Mouse (Mus musculus): Measurements from ENCODE around the gene Sugct. TPM values are rescaled to one million over a fixed set of nuclear protein-coding genes. Genes with fewer than 3 reads are reported as not detected.

The Sugct gene
- polyA plus RNA-seq, 1 experiment from 2014 or later = 14.0 TPM

DNA sequence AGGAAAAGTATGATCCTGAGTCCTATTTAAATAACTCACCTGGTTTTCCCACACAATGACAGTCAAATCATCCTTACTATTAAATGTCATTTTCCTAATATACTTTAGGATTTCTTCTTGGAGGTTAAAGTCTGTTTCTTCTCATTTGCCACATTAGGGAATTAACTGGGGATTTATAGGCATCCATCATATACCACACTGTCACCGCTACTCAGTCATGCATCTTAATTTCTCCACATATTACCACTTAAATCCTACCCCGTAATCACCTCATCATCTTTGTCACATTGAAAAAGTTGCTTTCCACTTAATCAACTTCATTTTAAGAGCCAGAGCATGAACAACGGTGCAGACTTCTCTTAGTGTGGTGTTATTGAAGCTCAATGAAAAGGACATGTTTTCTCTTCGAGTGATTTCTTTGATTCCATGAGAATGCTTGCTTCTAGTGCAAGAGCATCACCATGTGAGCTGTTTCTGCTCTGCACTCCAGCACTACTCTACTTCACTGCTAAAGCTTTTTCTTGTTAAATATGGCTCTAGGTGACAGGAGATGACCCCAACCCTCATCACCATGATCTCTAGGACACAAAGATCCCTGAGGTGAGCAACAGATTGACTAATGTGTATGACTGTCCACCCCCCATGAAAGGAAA is 730.4 kb downstream of the Sugct start:
- TF ChIP-seq EP300 (IDR thresholded peaks at IDR 0.05; ENCODE audit: low read depth) (no peak), CTCF (IDR thresholded peaks at IDR 0.05; ENCODE audit: low read depth) (no peak)
- Histone ChIP-seq H3K4me1 (ENCODE audit: insufficient read depth) (no peaks in the 10 kb centered on the region), H3K9ac (replicated peaks) (no peak overlapping the region), H3K9me3 (ENCODE audit: low read length) (no peaks in the 10 kb centered on the region), H3K36me3 (replicated peaks; ENCODE audit: insufficient read depth, low read length) (no peaks in the 10 kb centered on the region), H3K27ac (ENCODE audit: low read depth) (no peak overlapping the region), H3K27me3 (ENCODE audit: insufficient read depth, low read length) (no peaks in the 10 kb centered on the region), H3K4me3 (ENCODE audit: low read depth, low read length) (no peak overlapping the region), H3K4me2 (ENCODE audit: low read depth, low read length) (no peak overlapping the region)
- ATAC-seq (no peak), DNase-seq (no peak)
- 79% methylated on average over 4 of the region's 4 CpGs for WGBS (ENCODE audit: insufficient replicate concordance)

DNA sequence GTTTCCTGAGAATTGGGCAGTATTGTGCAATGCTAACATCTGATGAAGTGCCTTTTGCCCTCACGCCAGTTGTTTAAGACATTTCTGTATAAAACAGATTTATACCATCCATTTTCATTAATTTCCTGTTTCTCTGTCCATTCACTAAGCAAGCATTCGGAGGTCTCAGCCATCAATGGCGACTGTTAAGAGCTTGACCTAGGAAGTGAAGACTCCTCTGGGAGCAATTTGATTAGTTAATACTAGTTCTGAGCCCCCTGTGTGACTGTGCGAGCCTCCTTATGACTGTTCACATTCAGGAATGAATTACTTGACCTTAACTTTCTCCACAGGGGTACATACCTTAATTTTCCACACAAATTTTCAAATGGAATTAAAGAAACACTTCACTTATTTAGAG is 743.3 kb downstream of the Sugct start:
- Histone ChIP-seq H3K27ac (ENCODE audit: low read depth) (no peak overlapping the region), H3K27me3 (ENCODE audit: insufficient read depth, low read length) (no peaks in the 10 kb centered on the region), H3K36me3 (replicated peaks; ENCODE audit: insufficient read depth, low read length) (no peaks in the 10 kb centered on the region), H3K9me3 (ENCODE audit: low read length) (no peaks in the 10 kb centered on the region), H3K9ac (replicated peaks) (no peak overlapping the region), H3K4me1 (ENCODE audit: insufficient read depth) (no peaks in the 10 kb centered on the region), H3K4me2 (ENCODE audit: low read depth, low read length) (no peak overlapping the region), H3K4me3 (ENCODE audit: low read depth, low read length) (no peak overlapping the region)
- ATAC-seq (no peak), DNase-seq (no peak)
- 68% methylated on average over 4 of the region's 4 CpGs for WGBS (ENCODE audit: insufficient replicate concordance)
- TF ChIP-seq CTCF (IDR thresholded peaks at IDR 0.05; ENCODE audit: low read depth) = no peak
- TF ChIP-seq EP300 (IDR thresholded peaks at IDR 0.05; ENCODE audit: low read depth) = no peak

DNA sequence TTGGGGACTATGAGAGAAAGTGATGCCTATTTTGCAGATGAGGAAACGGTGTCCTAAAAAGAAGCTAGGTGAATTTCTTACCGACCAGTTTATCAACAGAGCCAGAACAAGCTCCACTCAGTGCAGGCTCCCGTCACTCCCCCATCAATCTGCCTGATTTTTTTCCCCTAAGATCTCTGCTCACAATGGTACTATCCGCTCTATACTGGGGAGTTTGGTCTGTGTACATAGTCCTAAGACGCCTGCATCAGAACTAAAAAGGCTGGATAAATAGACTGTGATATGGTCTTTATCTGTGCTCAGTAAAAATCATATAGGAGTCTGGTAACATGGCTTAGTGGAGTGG is 755.9 kb downstream of the Sugct start:
- ATAC-seq = no peak
- H3K4me2 ChIP-seq (ENCODE audit: low read depth, low read length) = no peak overlapping the region
- H3K27me3 ChIP-seq (ENCODE audit: insufficient read depth, low read length) = no peaks in the 10 kb centered on the region
- no peak for DNase-seq
- TF ChIP-seq EP300 (IDR thresholded peaks at IDR 0.05; ENCODE audit: low read depth) = no peak
- no peak overlapping the region for H3K9ac ChIP-seq (replicated peaks)
- no peaks in the 10 kb centered on the region for H3K4me1 ChIP-seq (ENCODE audit: insufficient read depth)
- H3K9me3 ChIP-seq (ENCODE audit: low read length) = no peaks in the 10 kb centered on the region
- WGBS (ENCODE audit: insufficient replicate concordance) = 83% methylated on average over 5 of the region's 5 CpGs
- no peak overlapping the region for H3K4me3 ChIP-seq (ENCODE audit: low read depth, low read length)
- H3K36me3 ChIP-seq (replicated peaks; ENCODE audit: insufficient read depth, low read length) = no peaks in the 10 kb centered on the region
- no peak overlapping the region for H3K27ac ChIP-seq (ENCODE audit: low read depth)

DNA sequence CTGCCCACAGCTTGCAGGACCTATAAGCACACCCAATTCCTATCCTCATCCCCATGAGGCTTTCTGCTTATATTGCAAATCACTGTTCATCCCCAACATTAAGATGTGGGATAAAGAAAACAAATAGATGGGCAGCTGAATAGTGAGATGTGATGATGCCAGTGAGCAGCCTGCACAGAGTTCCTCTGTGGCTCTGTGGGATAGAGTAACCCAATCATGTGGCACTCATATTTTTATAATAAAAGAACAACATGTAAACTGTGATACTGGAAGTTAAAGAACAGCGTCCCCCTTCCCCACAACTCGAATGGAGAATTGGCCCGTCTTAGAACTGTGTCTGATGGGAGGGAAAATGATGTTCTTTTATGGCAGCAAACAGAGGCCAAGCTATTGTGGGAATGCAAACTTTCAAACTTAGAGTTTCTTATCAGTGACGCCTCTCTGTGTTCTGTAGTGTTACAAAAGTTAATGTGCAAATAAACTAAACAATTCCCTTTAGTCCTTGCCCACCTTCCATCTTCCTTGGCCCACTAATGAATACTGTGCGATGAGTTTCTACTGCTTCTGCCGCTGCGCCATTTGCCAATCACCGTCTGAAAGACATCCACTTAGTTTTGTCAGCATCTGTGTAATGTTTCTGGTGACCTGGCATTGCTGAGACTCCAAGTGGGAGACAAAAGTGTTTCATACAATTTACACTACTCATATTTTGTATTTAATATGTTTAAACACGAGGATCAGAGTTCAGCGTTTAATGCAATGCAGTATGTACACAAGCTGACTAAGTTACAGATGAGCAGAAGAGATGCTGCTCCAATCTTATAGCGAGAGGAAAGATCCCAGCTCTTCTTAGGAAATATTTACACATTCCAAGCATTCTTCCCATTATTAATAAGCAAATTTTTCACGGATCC is 756.5 kb downstream of the Sugct start:
- TF ChIP-seq EP300 (IDR thresholded peaks at IDR 0.05; ENCODE audit: low read depth) (no peak), CTCF (IDR thresholded peaks at IDR 0.05; ENCODE audit: low read depth) (no peak)
- Histone ChIP-seq H3K9me3 (ENCODE audit: low read length) (no peaks in the 10 kb centered on the region), H3K4me1 (ENCODE audit: insufficient read depth) (no peaks in the 10 kb centered on the region), H3K27ac (ENCODE audit: low read depth) (no peak overlapping the region), H3K36me3 (replicated peaks; ENCODE audit: insufficient read depth, low read length) (no peaks in the 10 kb centered on the region), H3K27me3 (ENCODE audit: insufficient read depth, low read length) (no peaks in the 10 kb centered on the region), H3K4me3 (ENCODE audit: low read depth, low read length) (no peak overlapping the region), H3K9ac (replicated peaks) (no peak overlapping the region), H3K4me2 (ENCODE audit: low read depth, low read length) (no peak overlapping the region)
- WGBS (ENCODE audit: insufficient replicate concordance) = 79% methylated on average over 12 of the region's 12 CpGs
- no peak for DNase-seq
- ATAC-seq = no peak

- H3K9me3 ChIP-seq (ENCODE audit: low read length) = no peaks in the 10 kb centered on the region
- no peak overlapping the region for H3K4me2 ChIP-seq (ENCODE audit: low read depth, low read length)
- H3K27ac ChIP-seq (ENCODE audit: low read depth) = no peak overlapping the region
- no peaks in the 10 kb centered on the region for H3K27me3 ChIP-seq (ENCODE audit: insufficient read depth, low read length)
- DNase-seq (no peak), ATAC-seq (no peak)
- H3K4me1 ChIP-seq (ENCODE audit: insufficient read depth) = no peaks in the 10 kb centered on the region
- TF ChIP-seq EP300 (IDR thresholded peaks at IDR 0.05; ENCODE audit: low read depth) (no peak), CTCF (IDR thresholded peaks at IDR 0.05; ENCODE audit: low read depth) (no peak)
- H3K9ac ChIP-seq (replicated peaks) = no peak overlapping the region
- H3K4me3 ChIP-seq (ENCODE audit: low read depth, low read length) = no peak overlapping the region
- 58% methylated on average over 11 of the region's 11 CpGs for WGBS (ENCODE audit: insufficient replicate concordance)
- H3K36me3 ChIP-seq (replicated peaks; ENCODE audit: insufficient read depth, low read length) = no peaks in the 10 kb centered on the region
These were observed 757.7 kb downstream of the Sugct start for GRCm38 (mm10) chr13:16937422-16938202.

DNA sequence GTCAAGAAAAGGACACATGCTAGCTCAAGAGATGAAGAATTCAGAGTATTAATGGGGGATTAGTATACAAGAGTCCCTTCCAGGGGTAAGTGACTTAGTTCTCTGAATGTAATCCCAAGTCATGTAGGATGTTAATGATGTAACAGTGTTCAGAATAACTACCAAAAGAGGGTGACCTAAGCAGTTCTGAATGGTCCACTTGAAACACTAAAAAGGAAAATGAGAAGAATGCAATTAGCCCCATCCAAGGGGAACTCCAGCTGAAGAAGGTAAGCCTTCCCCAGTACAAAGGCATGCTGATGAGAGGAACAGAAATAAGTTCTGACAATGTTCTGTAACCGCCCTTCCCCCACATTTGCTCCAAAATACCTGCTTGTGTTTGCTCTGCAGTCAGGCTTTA is 760.3 kb downstream of the Sugct start:
- WGBS (ENCODE audit: insufficient replicate concordance) = 75% methylated on average over 1 of the region's 1 CpGs
- TF ChIP-seq CTCF (IDR thresholded peaks at IDR 0.05; ENCODE audit: low read depth) (no peak), EP300 (IDR thresholded peaks at IDR 0.05; ENCODE audit: low read depth) (no peak)
- H3K4me2 ChIP-seq (ENCODE audit: low read depth, low read length) = no peak overlapping the region
- H3K9me3 ChIP-seq (ENCODE audit: low read length) = no peaks in the 10 kb centered on the region
- no peak for DNase-seq
- H3K4me3 ChIP-seq (ENCODE audit: low read depth, low read length) = no peak overlapping the region
- H3K36me3 ChIP-seq (replicated peaks; ENCODE audit: insufficient read depth, low read length) = no peaks in the 10 kb centered on the region
- H3K9ac ChIP-seq (replicated peaks) = no peak overlapping the region
- no peaks in the 10 kb centered on the region for H3K27me3 ChIP-seq (ENCODE audit: insufficient read depth, low read length)
- ATAC-seq = no peak
- H3K4me1 ChIP-seq (ENCODE audit: insufficient read depth) = no peaks in the 10 kb centered on the region
- no peak overlapping the region for H3K27ac ChIP-seq (ENCODE audit: low read depth)
